Mouse (Mus musculus): ENCODE results near the gene Stk39. TPM values are rescaled to one million over a fixed set of nuclear protein-coding genes. Genes with fewer than 3 reads are reported as not detected.

Gene Stk39
- polyA plus RNA-seq, 1 experiment from 2014 or later: 25.1 TPM

- H3K36me3 ChIP-seq (ENCODE audit: control insufficient read depth, insufficient read depth, low read length): no peaks in the 10 kb centered on the region; the same call in 1 of the 2 replicates
- no peak overlapping the region for H3K4me3 ChIP-seq (ENCODE audit: low read length)
- no peaks in the 10 kb centered on the region for H3K9me3 ChIP-seq (ENCODE audit: control insufficient read depth, low read length)
- H3K4me2 ChIP-seq (ENCODE audit: low read length): no peak overlapping the region
- H3K27ac ChIP-seq (ENCODE audit: low read depth, low read length): no peak overlapping the region
- no peak overlapping the region for H3K9ac ChIP-seq (ENCODE audit: low read depth, low read length)
- no peak for ATAC-seq
- peaks cover 8% of the 10 kb centered on the region for H3K4me1 ChIP-seq (ENCODE audit: control insufficient read depth, insufficient read depth, low read depth, low read length)
- 83% methylated on average over 19 of the region's 19 CpGs for WGBS
- no peaks in the 10 kb centered on the region for H3K27me3 ChIP-seq (replicated peaks; ENCODE audit: control insufficient read depth, insufficient read depth, low read length)
Measured at GRCm38 (mm10) chr2:68465266-68466123, 6.6 kb downstream of the Stk39 start.

GRCm38 (mm10) chr2:68464456-68464855 lies 7.6 kb downstream of the Stk39 start:
- Histone ChIP-seq H3K4me3 (ENCODE audit: low read length) (no peak overlapping the region), H3K27me3 (replicated peaks; ENCODE audit: control insufficient read depth, insufficient read depth, low read length) (no peaks in the 10 kb centered on the region), H3K9ac (ENCODE audit: low read depth, low read length) (no peak overlapping the region), H3K36me3 (ENCODE audit: control insufficient read depth, insufficient read depth, low read length) (no peaks in the 10 kb centered on the region; the same call in 1 of the 2 replicates), H3K27ac (ENCODE audit: low read depth, low read length) (no peak overlapping the region), H3K4me1 (ENCODE audit: control insufficient read depth, insufficient read depth, low read depth, low read length) (peaks cover 2% of the 10 kb centered on the region), H3K4me2 (ENCODE audit: low read length) (no peak overlapping the region), H3K9me3 (ENCODE audit: control insufficient read depth, low read length) (no peaks in the 10 kb centered on the region)
- ATAC-seq: no peak
- WGBS: 98% methylated on average over 4 of the region's 4 CpGs

GRCm38 (mm10) chr2:68463801-68464200 lies 8.3 kb downstream of the Stk39 start:
- 89% methylated on average over 4 of the region's 4 CpGs for WGBS
- Histone ChIP-seq H3K4me3 (ENCODE audit: low read length) (no peak overlapping the region), H3K27me3 (replicated peaks; ENCODE audit: control insufficient read depth, insufficient read depth, low read length) (no peaks in the 10 kb centered on the region), H3K27ac (ENCODE audit: low read depth, low read length) (no peak overlapping the region), H3K36me3 (ENCODE audit: control insufficient read depth, insufficient read depth, low read length) (no peaks in the 10 kb centered on the region; the same call in 1 of the 2 replicates), H3K9ac (ENCODE audit: low read depth, low read length) (no peak overlapping the region), H3K9me3 (ENCODE audit: control insufficient read depth, low read length) (no peaks in the 10 kb centered on the region), H3K4me1 (ENCODE audit: control insufficient read depth, insufficient read depth, low read depth, low read length) (no peaks in the 10 kb centered on the region; the same call in 1 of the 2 replicates), H3K4me2 (ENCODE audit: low read length) (no peak overlapping the region)
- no peak for ATAC-seq

- Histone ChIP-seq H3K9ac (ENCODE audit: low read depth, low read length) (no peak overlapping the region), H3K4me3 (ENCODE audit: low read length) (no peak overlapping the region), H3K4me1 (ENCODE audit: control insufficient read depth, insufficient read depth, low read depth, low read length) (no peaks in the 10 kb centered on the region), H3K27ac (ENCODE audit: low read depth, low read length) (no peak overlapping the region), H3K4me2 (ENCODE audit: low read length) (no peak overlapping the region), H3K36me3 (ENCODE audit: control insufficient read depth, insufficient read depth, low read length) (no peaks in the 10 kb centered on the region; the same call in 1 of the 2 replicates), H3K9me3 (ENCODE audit: control insufficient read depth, low read length) (no peaks in the 10 kb centered on the region), H3K27me3 (replicated peaks; ENCODE audit: control insufficient read depth, insufficient read depth, low read length) (no peaks in the 10 kb centered on the region)
- no peak for ATAC-seq
- WGBS: 91% methylated on average over 5 of the region's 5 CpGs
Measured at GRCm38 (mm10) chr2:68458115-68458514, 14.0 kb downstream of the Stk39 start.

- Histone ChIP-seq H3K4me2 (ENCODE audit: low read length) (no peak overlapping the region), H3K4me1 (ENCODE audit: control insufficient read depth, insufficient read depth, low read depth, low read length) (no peaks in the 10 kb centered on the region), H3K27ac (ENCODE audit: low read depth, low read length) (no peak overlapping the region), H3K9me3 (ENCODE audit: control insufficient read depth, low read length) (no peaks in the 10 kb centered on the region), H3K27me3 (replicated peaks; ENCODE audit: control insufficient read depth, insufficient read depth, low read length) (no peaks in the 10 kb centered on the region), H3K36me3 (ENCODE audit: control insufficient read depth, insufficient read depth, low read length) (no peaks in the 10 kb centered on the region; the same call in 1 of the 2 replicates), H3K4me3 (ENCODE audit: low read length) (no peak overlapping the region), H3K9ac (ENCODE audit: low read depth, low read length) (no peak overlapping the region)
- ATAC-seq: no peak
- WGBS: 81% methylated on average over 6 of the region's 6 CpGs
Measured at GRCm38 (mm10) chr2:68457455-68458032, 14.5 kb downstream of the Stk39 start.

GRCm38 (mm10) chr2:68456899-68457298 lies 15.2 kb downstream of the Stk39 start:
- Histone ChIP-seq H3K27ac (ENCODE audit: low read depth, low read length) (no peak overlapping the region), H3K9ac (ENCODE audit: low read depth, low read length) (no peak overlapping the region), H3K36me3 (ENCODE audit: control insufficient read depth, insufficient read depth, low read length) (no peaks in the 10 kb centered on the region; the same call in 1 of the 2 replicates), H3K9me3 (ENCODE audit: control insufficient read depth, low read length) (no peaks in the 10 kb centered on the region), H3K27me3 (replicated peaks; ENCODE audit: control insufficient read depth, insufficient read depth, low read length) (no peaks in the 10 kb centered on the region), H3K4me2 (ENCODE audit: low read length) (no peak overlapping the region), H3K4me1 (ENCODE audit: control insufficient read depth, insufficient read depth, low read depth, low read length) (no peaks in the 10 kb centered on the region), H3K4me3 (ENCODE audit: low read length) (no peak overlapping the region)
- WGBS: 84% methylated on average over 6 of the region's 6 CpGs
- no peak for ATAC-seq

GRCm38 (mm10) chr2:68452379-68452778 lies 19.7 kb downstream of the Stk39 start:
- H3K4me3 ChIP-seq (ENCODE audit: low read length): no peak overlapping the region
- 85% methylated on average over 4 of the region's 4 CpGs for WGBS
- no peak overlapping the region for H3K9ac ChIP-seq (ENCODE audit: low read depth, low read length)
- no peak overlapping the region for H3K4me2 ChIP-seq (ENCODE audit: low read length)
- ATAC-seq: no peak
- H3K27me3 ChIP-seq (replicated peaks; ENCODE audit: control insufficient read depth, insufficient read depth, low read length): no peaks in the 10 kb centered on the region
- no peaks in the 10 kb centered on the region for H3K9me3 ChIP-seq (ENCODE audit: control insufficient read depth, low read length)
- no peaks in the 10 kb centered on the region for H3K4me1 ChIP-seq (ENCODE audit: control insufficient read depth, insufficient read depth, low read depth, low read length)
- H3K27ac ChIP-seq (ENCODE audit: low read depth, low read length): no peak overlapping the region
- H3K36me3 ChIP-seq (ENCODE audit: control insufficient read depth, insufficient read depth, low read length): no peaks in the 10 kb centered on the region

GRCm38 (mm10) chr2:68448035-68448434 lies 24.0 kb downstream of the Stk39 start:
- WGBS: 92% methylated on average over 10 of the region's 10 CpGs
- Histone ChIP-seq H3K36me3 (ENCODE audit: control insufficient read depth, insufficient read depth, low read length) (no peaks in the 10 kb centered on the region), H3K9me3 (ENCODE audit: control insufficient read depth, low read length) (no peaks in the 10 kb centered on the region), H3K9ac (ENCODE audit: low read depth, low read length) (no peak overlapping the region), H3K27me3 (replicated peaks; ENCODE audit: control insufficient read depth, insufficient read depth, low read length) (no peaks in the 10 kb centered on the region), H3K4me3 (ENCODE audit: low read length) (no peak overlapping the region), H3K27ac (ENCODE audit: low read depth, low read length) (no peak overlapping the region), H3K4me1 (ENCODE audit: control insufficient read depth, insufficient read depth, low read depth, low read length) (no peaks in the 10 kb centered on the region), H3K4me2 (ENCODE audit: low read length) (no peak overlapping the region)
- ATAC-seq: no peak

GRCm38 (mm10) chr2:68443141-68443540 lies 28.9 kb downstream of the Stk39 start:
- Histone ChIP-seq H3K4me2 (ENCODE audit: low read length) (no peak overlapping the region), H3K4me3 (ENCODE audit: low read length) (no peak overlapping the region), H3K27ac (ENCODE audit: low read depth, low read length) (no peak overlapping the region), H3K36me3 (ENCODE audit: control insufficient read depth, insufficient read depth, low read length) (no peaks in the 10 kb centered on the region), H3K9me3 (ENCODE audit: control insufficient read depth, low read length) (no peaks in the 10 kb centered on the region), H3K9ac (ENCODE audit: low read depth, low read length) (no peak overlapping the region), H3K4me1 (ENCODE audit: control insufficient read depth, insufficient read depth, low read depth, low read length) (peaks cover 5% of the 10 kb centered on the region), H3K27me3 (replicated peaks; ENCODE audit: control insufficient read depth, insufficient read depth, low read length) (no peaks in the 10 kb centered on the region)
- WGBS: 71% methylated on average over 6 of the region's 6 CpGs
- ATAC-seq: no peak
